Mouse (Mus musculus): ENCODE data around the gene Slc25a10. TPM values are rescaled to one million over a fixed set of nuclear protein-coding genes. Genes with fewer than 3 reads are reported as not detected.
"Not testable (repeated sequence)": the region's sequence is repeated elsewhere in the genome, so short reads cannot be mapped to it uniquely, and the experiment has no call there.

Gene Slc25a10
- total and polyA plus RNA-seq, 3 experiments: 52.0 to 53.6 TPM; not detected in 1

- not testable (repeated sequence) for H3K9ac ChIP-seq (ENCODE audit: control insufficient read depth, low read depth, low read length, poor library complexity, severe bottlenecking); H3K27ac ChIP-seq (ENCODE audit: control insufficient read depth, low read depth, low read length); H3K27me3 ChIP-seq (ENCODE audit: control insufficient read depth in 1 of 2, insufficient read depth in 2 of 2, low read length in 2 of 2); H3K9me3 ChIP-seq (replicated peaks; ENCODE audit: insufficient read depth, low read length); H3K79me2 ChIP-seq (ENCODE audit: control insufficient read depth, insufficient read depth, low read length, poor library complexity); DNase-seq (ENCODE audit: low read depth, low spot score); H3K4me3 ChIP-seq (ENCODE audit: control insufficient read depth in 1 of 2, insufficient read depth in 1 of 2, low read depth in 2 of 2, low read length in 2 of 2)
- H3K36me3 ChIP-seq (ENCODE audit: control insufficient read depth in 1 of 2, insufficient read depth in 2 of 2, low read length in 2 of 2): peaks cover 0 to 19% of the 10 kb centered on the region in 2 experiments; a peak in 2 of 4 replicates
- peak; percentile 91 for TF ChIP-seq TBP (IDR thresholded peaks at IDR 0.05; ENCODE audit: low read depth, low read length)
- peaks cover 14 to 30% of the 10 kb centered on the region in 2 experiments for H3K4me1 ChIP-seq (ENCODE audit: control insufficient read depth in 1 of 2, insufficient read depth in 2 of 2, low read length in 2 of 2)
Observed at GRCm38 (mm10) chr11:120514262-120514661, 22.6 kb downstream of the Slc25a10 start.

GRCm38 (mm10) chr11:120515611-120516010, 24.0 kb downstream of the Slc25a10 start:
- H3K4me3 ChIP-seq (ENCODE audit: control insufficient read depth in 1 of 2, insufficient read depth in 1 of 2, low read depth in 2 of 2, low read length in 2 of 2): peak overlapping the region; percentile 14 to 40; a peak in 2 of 4 replicates
- no peaks in the 10 kb centered on the region for H3K9me3 ChIP-seq (replicated peaks; ENCODE audit: insufficient read depth, low read length)
- peak; percentile 89 for DNase-seq (ENCODE audit: low read depth, low spot score)
- H3K36me3 ChIP-seq (ENCODE audit: control insufficient read depth in 1 of 2, insufficient read depth in 2 of 2, low read length in 2 of 2): peaks cover 0 to 8% of the 10 kb centered on the region in 2 experiments; a peak in 2 of 4 replicates
- H3K27ac ChIP-seq (ENCODE audit: control insufficient read depth, low read depth, low read length): no peak overlapping the region
- no peaks in the 10 kb centered on the region for H3K27me3 ChIP-seq (ENCODE audit: control insufficient read depth in 1 of 2, insufficient read depth in 2 of 2, low read length in 2 of 2)
- peaks cover 5 to 20% of the 10 kb centered on the region in 2 experiments for H3K4me1 ChIP-seq (ENCODE audit: control insufficient read depth in 1 of 2, insufficient read depth in 2 of 2, low read length in 2 of 2)
- H3K9ac ChIP-seq (ENCODE audit: control insufficient read depth, low read depth, low read length, poor library complexity, severe bottlenecking): peak overlapping the region; percentile 28
- no peaks in the 10 kb centered on the region; the same call in 1 of the 2 replicates for H3K79me2 ChIP-seq (ENCODE audit: control insufficient read depth, insufficient read depth, low read length, poor library complexity)
- no peak for TF ChIP-seq MAX (IDR thresholded peaks at IDR 0.05; ENCODE audit: low read length)
- TF ChIP-seq MAFK (IDR thresholded peaks at IDR 0.05; ENCODE audit: borderline replicate concordance, low read depth, low read length): no peak
- TF ChIP-seq EP300 (IDR thresholded peaks at IDR 0.05; ENCODE audit: low read depth in 1 of 2, low read length in 2 of 2): no peak
- no peak for TF ChIP-seq MEF2A (IDR thresholded peaks at IDR 0.05; ENCODE audit: extremely low read depth, insufficient replicate concordance, low read depth, low read length, poor library complexity, severe bottlenecking)
- no peak for TF ChIP-seq MYB (IDR thresholded peaks at IDR 0.05; ENCODE audit: low read depth, low read length)
- no peak for TF ChIP-seq TAL1 (IDR thresholded peaks at IDR 0.05; ENCODE audit: low read length)
- TF ChIP-seq NELFE (IDR thresholded peaks at IDR 0.05; ENCODE audit: low read depth, low read length): no peak; the same call in 1 of the 2 replicates
- no peak for TF ChIP-seq MAZ (IDR thresholded peaks at IDR 0.05; ENCODE audit: low read depth, low read length)
- TF ChIP-seq CHD2 (IDR thresholded peaks at IDR 0.05; ENCODE audit: low read length): no peak
- peak; percentile 95 for TF ChIP-seq ZC3H11A (IDR thresholded peaks at IDR 0.05; ENCODE audit: low read depth, low read length)
- no peak for TF ChIP-seq E2F4 (IDR thresholded peaks at IDR 0.05; ENCODE audit: borderline replicate concordance, low read depth, low read length)
- no peak for TF ChIP-seq ZKSCAN1 (IDR thresholded peaks at IDR 0.05; ENCODE audit: low read depth, low read length)
- TF ChIP-seq TCF12 (IDR thresholded peaks at IDR 0.05; ENCODE audit: low read depth, low read length): no peak
- peak; percentile 78; the same call in 1 of the 2 replicates for TF ChIP-seq SIN3A (IDR thresholded peaks at IDR 0.05; ENCODE audit: low read length)
- TF ChIP-seq POLR2AphosphoS2 (IDR thresholded peaks at IDR 0.05; ENCODE audit: low read length): no peak
- no peak for TF ChIP-seq MYC (IDR thresholded peaks at IDR 0.05; ENCODE audit: low read depth, low read length)
- TF ChIP-seq ELF1 (IDR thresholded peaks at IDR 0.05; ENCODE audit: low read depth, low read length): 0 out of 2 replicates have a peak, but pooled peaks have one; percentile 42
- TF ChIP-seq KAT2A (conservative IDR thresholded peaks at IDR 0.05; ENCODE audit: low read depth, low read length): no peak
- peak; percentile 95 to 99 (median 99) for TF ChIP-seq CTCF (IDR thresholded peaks at IDR 0.05 in 2 of 3, conservative IDR thresholded peaks at IDR 0.05 in 1 of 3; ENCODE audit: control insufficient read depth in 1 of 3, insufficient read depth in 1 of 3, low read depth in 2 of 3, low read length in 3 of 3, poor library complexity in 1 of 3, severe bottlenecking in 1 of 3)
- peak; percentile 96 for TF ChIP-seq SMC3 (IDR thresholded peaks at IDR 0.05; ENCODE audit: low read depth, low read length)
- TF ChIP-seq ZNF384 (IDR thresholded peaks at IDR 0.05; ENCODE audit: low read depth, low read length): peak; percentile 5; the same call in 1 of the 2 replicates
- 0 out of 2 replicates have a peak, but pooled peaks have one; percentile 21 for TF ChIP-seq HCFC1 (IDR thresholded peaks at IDR 0.05; ENCODE audit: low read depth, low read length)
- TF ChIP-seq RAD21 (IDR thresholded peaks at IDR 0.05; ENCODE audit: low read depth, low read length): peak; percentile 100
- no peak for TF ChIP-seq GATA1 (IDR thresholded peaks at IDR 0.05; ENCODE audit: low read depth, low read length)
- no peak for TF ChIP-seq GABPA (IDR thresholded peaks at IDR 0.05; ENCODE audit: low read depth, low read length)
- no peak for TF ChIP-seq BHLHE40 (IDR thresholded peaks at IDR 0.05; ENCODE audit: borderline replicate concordance, low read depth, low read length)

All from MEL (cell line).